Mouse (Mus musculus) gastrocnemius, adult 2 months (tissue): ENCODE results near the gene Strn4. TPM values are rescaled to one million over a fixed set of nuclear protein-coding genes. Genes with fewer than 3 reads are reported as not detected.

Experiments used
- DNase-seq: peaks from one replicate; pipeline ENCODE4 v3.0.0; 2022
- H3K27ac ChIP-seq: fragments of 200-600 bp; 2 replicates; pipeline ENCODE4 v1.8.1; 2022; ENCODE audit warnings: mild to moderate bottlenecking
- H3K4me3 ChIP-seq: fragments of 200-600 bp; 2 replicates; pipeline ENCODE4 v1.8.1; 2022; ENCODE audit warnings: mild to moderate bottlenecking, moderate library complexity
- CTCF ChIP-seq: fragments of 200-600 bp; IDR thresholded peaks from 2 replicates; pipeline ENCODE4 v1.8.1; 2022; ENCODE audit warnings: antibody characterized with exemption, mild to moderate bottlenecking, moderate library complexity
- intact Hi-C: fragments of 180-260 bp; cut with DNase I; formaldehyde crosslinking; loops from one replicate; pipeline ENCODE4 v1.15.1; 2025
- long read RNA-seq, 2 experiments: library from polyadenylated mRNA; stranded (forward); transcript quantifications; one replicate each; pipeline ENCODE4 v2.0.0; 2021
- total RNA-seq, 2 experiments: library from RNA; stranded (reverse); gene quantifications; 2 replicates each; pipeline ENCODE4 v1.2.3; 2021

Strn4 gene
- total RNA-seq, result 10 to 100 TPM; 16.2 to 16.6 TPM
- long read RNA-seq, experiment 1, transcript Strn4-201 (18 exons, 3,535 nt), result major isoform, 21 of 46 reads
- long read RNA-seq, experiment 1, transcript Strn4-202 (18 exons, 3,082 nt), result minor isoform, 12 of 46 reads
- long read RNA-seq, experiment 1, partial matches to known transcripts, result 1 of 46 reads
- long read RNA-seq, experiment 1, other reads (novel, unspliced or antisense), result 12 of 46 reads
- long read RNA-seq, experiment 2, transcript Strn4-202 (18 exons, 3,082 nt), result minor isoform, 8 of 45 reads
- long read RNA-seq, experiment 2, transcript Strn4-201 (18 exons, 3,535 nt), result major isoform, 21 of 45 reads
- long read RNA-seq, experiment 2, partial matches to known transcripts, result 1 of 45 reads
- long read RNA-seq, experiment 2, other reads (novel, unspliced or antisense), result 15 of 45 reads

DNA sequence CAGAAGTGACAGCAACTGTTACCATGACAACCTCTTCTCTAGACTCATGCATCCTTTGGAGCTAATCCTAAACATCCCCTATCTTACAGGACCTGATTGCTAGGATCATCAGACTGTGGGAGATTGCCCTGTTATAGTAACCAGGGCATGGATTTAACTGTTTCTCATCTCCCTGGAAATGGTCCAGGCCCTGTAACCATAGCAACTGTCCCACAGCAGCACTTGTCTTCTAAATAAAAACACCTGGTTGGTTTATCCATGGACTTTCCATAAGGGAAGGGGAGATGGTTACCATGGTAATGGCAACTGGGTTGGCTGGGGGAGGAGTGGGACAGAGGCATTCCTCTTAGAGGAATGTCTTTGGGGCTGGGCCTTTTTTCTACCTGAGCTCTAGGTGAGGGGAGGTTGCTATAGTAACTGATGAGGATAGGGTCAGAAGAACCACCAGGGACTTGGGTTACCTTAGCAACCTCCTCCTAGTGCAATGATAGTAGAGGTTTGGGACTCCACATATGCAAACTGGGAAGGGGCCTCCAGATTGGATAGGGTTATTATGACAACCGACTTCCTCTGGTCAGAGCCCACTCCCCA is at the start of gene Strn4:
Strn4 (plus strand) TSS at position 539 of the 591 bp plus-strand sequence.
- no peak for DNase-seq
- peak within 1 kb of the TSS; percentile 98 for H3K27ac ChIP-seq
- TF ChIP-seq CTCF, result no peak
- peak within 1 kb of the TSS; percentile 100 for H3K4me3 ChIP-seq
- intact Hi-C loops, result no loop called here

DNA sequence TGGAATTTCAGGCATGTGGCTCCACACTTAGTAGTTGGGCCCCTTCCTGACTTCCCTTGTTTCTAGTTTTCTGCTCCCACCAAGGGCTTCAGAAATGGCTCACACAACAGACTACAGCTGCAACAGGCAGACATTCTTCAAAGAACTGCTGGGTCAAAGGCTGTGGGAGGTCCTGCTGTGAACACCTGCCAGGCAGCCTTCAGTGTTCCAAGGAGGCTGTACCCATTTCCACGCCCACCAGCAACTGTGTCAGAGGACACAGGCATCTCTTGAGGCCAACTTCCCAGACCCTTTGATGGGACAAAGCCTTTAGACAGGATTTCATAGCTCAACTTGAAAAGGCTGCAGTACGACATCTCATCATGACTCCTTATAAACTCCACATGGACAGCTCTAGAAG is 49.2 kb upstream of the Strn4 start:
- Histone ChIP-seq H3K27ac (no peak overlapping the region), H3K4me3 (no peak overlapping the region)
- intact Hi-C loops, result no loop called here
- no peak for DNase-seq
- TF ChIP-seq CTCF, result no peak

DNA sequence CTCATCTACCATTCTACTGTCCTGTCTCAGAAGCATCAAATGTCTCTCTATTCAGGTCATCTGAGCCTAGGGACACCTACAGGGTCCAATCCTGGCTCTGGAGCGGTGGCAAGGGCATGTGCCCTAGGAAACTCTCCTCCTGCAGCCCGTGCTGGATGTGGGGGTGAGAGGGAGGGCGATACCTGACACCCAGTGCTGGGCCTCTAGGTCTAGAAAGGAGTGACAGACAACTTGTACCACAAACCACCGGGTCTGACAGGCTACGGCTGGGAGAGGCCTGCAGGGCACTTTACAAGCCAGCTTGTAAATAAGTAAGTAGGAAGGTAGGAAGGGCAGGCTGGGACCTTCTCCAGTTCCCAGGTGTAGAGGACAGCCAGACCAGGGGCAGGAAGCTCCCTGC is 39.8 kb upstream of the Strn4 start:
- intact Hi-C loops, result no loop called here
- DNase-seq, result peak; percentile 52
- TF ChIP-seq CTCF, result no peak
- no peak overlapping the region for H3K4me3 ChIP-seq
- H3K27ac ChIP-seq, result no peak overlapping the region

GRCm38 (mm10) chr7:16780076-16780475 is 35.6 kb upstream of the Strn4 start:
- Histone ChIP-seq H3K27ac (peak overlapping the region; percentile 74), H3K4me3 (no peak overlapping the region)
- intact Hi-C loops, result loop anchor here (2.0 kb wide), 1 partner anchor 19 kb away; no protein-coding TSS in a partner anchor
- TF ChIP-seq CTCF, result no peak
- peak; percentile 76 for DNase-seq

DNA sequence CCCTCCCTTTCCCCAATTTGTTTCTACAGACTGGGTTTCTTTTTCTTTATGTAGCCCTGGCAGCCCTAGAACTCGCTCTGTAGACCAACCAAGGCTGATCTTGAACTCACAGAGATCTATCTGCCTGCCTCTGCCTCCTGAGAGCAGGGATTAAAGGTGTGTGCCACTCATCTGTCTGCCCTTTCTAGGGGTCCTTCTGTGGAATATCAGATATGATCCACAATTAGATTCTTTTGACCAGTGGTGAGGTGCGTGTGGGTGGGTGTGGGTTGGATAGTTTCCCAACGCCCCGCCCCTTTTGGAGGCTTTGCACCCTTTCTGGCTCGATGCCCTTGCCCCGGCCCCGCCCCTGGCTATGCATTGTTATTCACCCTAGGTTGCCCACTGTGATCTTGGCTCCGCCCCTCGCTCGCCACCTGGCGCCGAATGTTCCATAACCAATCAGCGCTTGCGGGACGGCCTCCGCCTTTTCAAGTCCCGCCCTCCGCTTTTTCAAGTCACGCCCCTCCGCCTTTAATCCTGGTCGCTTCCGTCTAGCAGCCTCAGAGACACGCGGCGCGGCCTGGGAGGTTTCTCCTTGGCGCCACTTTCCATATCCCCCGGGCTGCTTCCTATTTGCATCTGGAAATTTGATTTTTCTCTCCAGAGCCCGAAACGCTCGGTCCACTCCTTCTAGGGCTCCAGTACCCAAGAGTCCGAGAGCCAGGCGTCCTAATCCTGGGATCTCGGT is 34.7 kb upstream of the Strn4 start, which contains the start of gene Slc1a5:
Slc1a5 (plus strand) TSS at position 516 of the 730 bp plus-strand sequence.
- TF ChIP-seq CTCF, result peak; percentile 16; the same call in 1 of the 2 replicates
- intact Hi-C loops, result loop anchor here (2.0 kb wide), 1 partner anchor 20 kb away; no protein-coding TSS in a partner anchor
- peak within 1 kb of the TSS; percentile 74 for H3K27ac ChIP-seq
- DNase-seq, result peak; percentile 93
- H3K4me3 ChIP-seq, result peak within 1 kb of the TSS; percentile 89

DNA sequence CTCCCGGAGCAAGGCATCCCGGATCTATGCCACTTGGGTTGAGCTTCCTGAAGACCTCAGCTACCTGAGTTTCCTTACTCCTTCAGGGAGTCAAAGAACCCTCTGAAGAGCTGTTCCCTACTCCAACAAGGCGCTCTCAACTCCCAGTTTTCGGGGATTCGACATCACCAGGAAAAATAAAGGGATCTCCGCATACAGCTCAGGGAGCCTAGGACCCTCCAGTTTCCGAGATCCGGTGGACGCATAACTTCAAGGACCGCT is 34.2 kb upstream of the Strn4 start:
- no peak for DNase-seq
- peak overlapping the region; percentile 89 for H3K4me3 ChIP-seq
- no peak for TF ChIP-seq CTCF
- intact Hi-C loops, result loop anchor here (2.0 kb wide), 1 partner anchor 21 kb away; no protein-coding TSS in a partner anchor
- H3K27ac ChIP-seq, result peak overlapping the region; percentile 74

DNA sequence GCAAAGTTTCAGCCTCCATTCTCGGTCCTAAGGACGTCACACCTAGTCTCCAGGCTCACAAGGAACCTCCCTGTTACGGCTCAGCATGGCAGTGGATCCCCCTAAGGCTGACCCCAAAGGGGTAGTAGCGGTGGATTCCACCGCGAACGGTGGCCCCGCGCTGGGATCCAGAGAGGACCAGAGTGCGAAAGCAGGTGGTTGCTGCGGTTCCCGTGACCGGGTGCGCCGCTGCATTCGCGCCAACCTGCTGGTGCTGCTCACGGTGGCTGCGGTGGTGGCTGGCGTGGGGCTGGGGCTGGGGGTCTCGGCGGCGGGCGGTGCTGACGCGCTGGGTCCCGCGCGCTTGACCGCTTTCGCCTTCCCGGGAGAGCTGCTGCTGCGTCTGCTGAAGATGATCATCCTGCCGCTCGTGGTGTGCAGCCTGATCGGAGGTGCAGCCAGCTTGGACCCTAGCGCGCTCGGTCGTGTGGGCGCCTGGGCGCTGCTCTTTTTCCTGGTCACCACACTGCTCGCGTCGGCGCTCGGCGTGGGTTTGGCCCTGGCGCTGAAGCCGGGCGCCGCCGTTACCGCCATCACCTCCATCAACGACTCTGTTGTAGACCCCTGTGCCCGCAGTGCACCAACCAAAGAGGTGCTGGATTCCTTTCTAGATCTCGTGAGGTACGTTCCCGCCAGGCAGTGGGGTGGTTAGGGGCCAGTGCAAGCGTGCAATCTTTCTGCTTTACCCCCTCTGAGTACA is 33.7 kb upstream of the Strn4 start:
- peak overlapping the region; percentile 74 for H3K27ac ChIP-seq
- DNase-seq, result peak; percentile 55

GRCm38 (mm10) chr7:16782555-16783125 is 33.0 kb upstream of the Strn4 start:
- intact Hi-C loops, result no loop called here
- TF ChIP-seq CTCF, result no peak
- Histone ChIP-seq H3K27ac (peak overlapping the region; percentile 74), H3K4me3 (peak overlapping the region; percentile 89)
- no peak for DNase-seq

More for the DNA sequence above, 33.7 kb upstream of the Strn4 start:
- TF ChIP-seq CTCF, result no peak
- intact Hi-C loops, result loop anchor here (2.0 kb wide), 1 partner anchor 21 kb away; no protein-coding TSS in a partner anchor
- H3K4me3 ChIP-seq, result peak overlapping the region; percentile 89

- H3K4me3 ChIP-seq, result peak overlapping the region; percentile 89
- H3K27ac ChIP-seq, result peak overlapping the region; percentile 74
- intact Hi-C loops, result no loop called here
- TF ChIP-seq CTCF, result no peak
- DNase-seq, result peak; percentile 35
Measured at GRCm38 (mm10) chr7:16783224-16783688, 32.4 kb upstream of the Strn4 start.

- DNase-seq, result peak; percentile 65
- TF ChIP-seq CTCF, result no peak
- Histone ChIP-seq H3K4me3 (peak overlapping the region; percentile 89), H3K27ac (peak overlapping the region; percentile 74)
- intact Hi-C loops, result no loop called here
Measured at GRCm38 (mm10) chr7:16783758-16784415, 31.8 kb upstream of the Strn4 start.

- peak overlapping the region; percentile 89 for H3K4me3 ChIP-seq
- intact Hi-C loops, result no loop called here
- no peak for TF ChIP-seq CTCF
- DNase-seq, result peak; percentile 28
- peak overlapping the region; percentile 74 for H3K27ac ChIP-seq
Measured at GRCm38 (mm10) chr7:16784498-16784976, 31.2 kb upstream of the Strn4 start.
